Mouse (Mus musculus) CD4-positive, CD25-positive, alpha-beta regulatory T cell (primary cell): ENCODE data around the gene Mroh8. TPM values are rescaled to one million over a fixed set of nuclear protein-coding genes. Genes with fewer than 3 reads are reported as not detected.

Experiments used
- polyA plus RNA-seq: library from polyadenylated mRNA; unstranded; fragments of 100-300 nt; shearing (Covaris generic); gene quantifications from one replicate; pipeline ENCODE4 v1.2.1, GENCODE M21; 2017

Mroh8 gene
- 0.16 TPM for polyA plus RNA-seq

DNA sequence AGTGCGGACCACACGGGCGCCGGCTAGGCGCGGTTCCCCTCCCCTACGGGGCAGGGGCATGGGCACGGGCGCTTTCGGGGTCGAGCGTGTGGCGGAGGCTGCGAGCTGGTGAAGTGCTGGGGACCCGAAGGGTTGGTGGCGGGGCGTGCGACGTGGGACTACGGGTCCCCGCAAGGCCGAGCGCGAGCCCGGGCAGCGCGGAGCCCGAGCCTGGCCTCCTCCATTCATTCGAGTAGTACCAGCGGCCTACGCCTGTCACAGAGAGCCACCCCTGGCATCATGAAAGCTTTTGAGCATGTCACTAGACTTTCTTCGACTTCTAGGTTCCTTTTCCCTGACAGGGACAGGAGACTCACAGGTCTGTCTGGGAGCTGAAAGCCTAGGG lies at the start of gene Mroh8:
Gene Mroh8 (minus strand): TSS at position 134 of the 385 bp plus-strand sequence.

DNA sequence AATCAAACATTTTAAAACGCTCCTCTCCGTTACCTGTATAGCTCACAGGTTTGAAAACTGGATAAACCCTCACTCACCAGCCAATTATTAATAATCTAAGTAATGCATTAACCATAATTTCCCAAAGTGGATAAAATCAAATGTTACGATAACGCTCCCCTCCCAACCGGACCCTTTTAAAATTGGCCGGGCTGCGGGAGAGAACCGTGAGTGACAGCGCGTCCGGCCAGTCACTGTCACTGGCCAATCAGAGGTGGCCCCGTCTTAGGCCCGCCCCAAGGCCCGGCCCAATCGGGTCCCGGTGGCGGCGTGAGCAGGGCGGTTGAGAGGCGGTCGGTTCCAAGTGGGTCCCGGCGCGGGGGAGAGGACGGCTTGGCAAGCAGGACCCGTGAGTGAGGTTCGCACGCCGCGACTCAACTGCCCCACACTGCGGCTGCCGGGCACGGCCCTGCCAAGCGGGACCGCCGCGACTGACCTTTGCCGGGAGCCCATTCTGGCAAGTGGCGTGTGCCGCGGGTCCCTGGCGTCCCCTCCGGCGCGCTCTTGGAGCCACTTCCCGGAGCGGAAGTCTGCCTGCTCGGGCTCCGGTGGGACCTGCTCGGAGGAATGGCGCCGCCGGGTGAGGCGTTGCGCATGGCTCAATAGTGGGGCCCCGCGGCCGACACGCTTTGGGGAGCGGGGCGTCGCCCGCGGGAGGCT lies 483 bp downstream of the Mroh8 start, which contains the start of gene Rpn2:
Gene Rpn2 (plus strand): TSS at position 301 of the 699 bp plus-strand sequence.

DNA sequence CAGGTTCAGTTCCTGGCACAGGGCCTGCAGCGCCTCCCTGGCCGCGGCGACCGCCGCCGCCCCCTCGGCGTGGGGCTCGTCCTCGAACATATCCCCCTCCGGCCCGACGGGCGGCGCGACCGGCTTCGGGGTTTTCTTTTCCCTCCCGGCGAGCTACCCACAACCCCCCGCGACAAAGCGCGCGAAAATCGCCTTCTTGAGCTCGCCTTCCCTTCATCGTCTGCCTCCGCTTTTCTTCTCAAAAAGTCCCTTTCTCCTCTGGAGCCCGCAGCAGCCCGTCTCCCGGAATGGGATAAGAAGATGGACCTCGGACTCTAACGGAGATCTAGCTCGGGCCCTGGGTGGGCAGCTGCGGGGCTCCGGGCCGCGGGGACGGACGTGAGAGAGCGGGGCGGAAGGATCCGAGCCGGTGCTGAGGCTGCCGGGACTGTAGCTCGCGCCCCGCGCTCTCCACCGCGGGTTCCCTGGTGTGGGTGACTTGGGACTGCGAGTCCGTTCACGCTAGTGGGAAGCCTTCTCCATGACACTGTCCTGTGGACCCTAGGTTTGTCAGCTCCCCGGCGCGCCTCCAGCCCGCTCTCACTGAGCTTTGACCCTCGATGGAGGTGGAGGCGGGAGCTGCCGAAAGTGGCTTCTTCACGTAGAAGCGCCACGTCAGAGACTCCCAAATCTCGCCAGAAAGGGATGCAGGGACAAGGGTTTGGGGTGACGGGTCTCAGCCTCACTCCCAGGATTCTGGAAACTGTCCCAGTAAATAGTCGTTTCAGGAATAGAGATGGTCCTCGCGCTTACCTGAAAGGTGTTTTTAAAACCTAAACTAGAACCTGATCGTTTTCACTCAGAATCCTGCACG lies 74.8 kb downstream of the Mroh8 start, which contains the start of gene Rbl1:
Gene Rbl1 (minus strand): TSS at position 169 of the 853 bp plus-strand sequence.

Other genes with a start within 250 kb of the Mroh8 start
- 0.02 TPM for gene Soga1, start 200.3 kb downstream of the Mroh8 start, polyA plus RNA-seq
- gene Tldc2, start 192.5 kb downstream of the Mroh8 start, polyA plus RNA-seq: not detected
- 710 TPM for gene Samhd1, start 144.3 kb downstream of the Mroh8 start, polyA plus RNA-seq
- gene Rbl1, start 75.0 kb downstream of the Mroh8 start, polyA plus RNA-seq: 36.8 TPM
- 200 TPM for gene Rpn2, start 532 bp downstream of the Mroh8 start, polyA plus RNA-seq
- gene Ghrh, start 68.0 kb upstream of the Mroh8 start, polyA plus RNA-seq: not detected
- 48.5 TPM for gene Manbal, start 88.0 kb upstream of the Mroh8 start, polyA plus RNA-seq
- gene Src, start 138.9 kb upstream of the Mroh8 start, polyA plus RNA-seq: 5.6 TPM